Mouse (Mus musculus): ENCODE data around the gene Ccdc149.

Ccdc149 gene

GRCm38 (mm10) chr5:52367866-52368840 is 103.2 kb downstream of the Ccdc149 start:
- no peak for DNase-seq

DNA sequence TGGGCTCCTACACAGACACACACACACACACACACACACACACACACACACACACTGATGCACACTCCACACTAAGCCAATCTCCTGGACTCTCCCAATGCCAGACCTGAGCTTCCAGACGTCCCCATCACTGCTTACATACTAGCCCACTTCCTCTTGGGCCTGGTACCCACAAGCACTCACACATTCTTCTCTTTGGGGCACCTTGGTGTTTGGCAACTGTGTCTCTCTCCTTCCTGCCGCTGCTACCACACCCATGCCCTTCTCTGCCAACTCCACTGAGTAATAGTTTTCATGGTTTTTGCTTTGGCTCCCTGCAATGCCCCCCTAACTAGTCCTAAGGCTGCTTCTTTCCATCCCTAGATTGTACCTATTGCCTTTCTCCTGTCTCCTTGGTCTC is 104.7 kb downstream of the Ccdc149 start:
- DNase-seq = no peak

GRCm38 (mm10) chr5:52365930-52366329 is 105.4 kb downstream of the Ccdc149 start:
- no peak for DNase-seq

DNA sequence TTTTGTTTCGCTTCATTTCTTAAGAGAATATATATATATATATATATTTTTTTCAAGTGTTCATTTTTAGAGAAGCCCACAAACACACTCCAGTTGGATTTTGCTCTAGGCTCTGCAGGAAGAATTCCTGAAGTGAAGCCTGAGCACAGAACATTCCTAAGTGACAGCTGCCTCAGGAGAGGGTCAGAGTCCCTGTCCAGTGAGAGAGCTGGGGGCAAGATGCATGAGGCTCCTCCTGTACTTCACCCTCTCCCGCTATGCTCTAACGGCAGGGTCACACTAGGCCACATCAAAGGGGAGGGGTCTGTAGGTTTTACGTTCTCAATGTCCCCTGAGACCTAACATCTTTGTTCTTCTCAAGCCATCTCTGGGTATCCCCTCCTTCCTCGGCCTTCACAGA is 106.8 kb downstream of the Ccdc149 start:
- peak; percentile 78 for DNase-seq

GRCm38 (mm10) chr5:52363468-52364150 is 107.7 kb downstream of the Ccdc149 start, which contains the start of gene Sod3:
TSS of gene Sod3 (plus strand) at chr5:52363791.
- peak; percentile 88 for DNase-seq

GRCm38 (mm10) chr5:52362776-52363467 is 108.4 kb downstream of the Ccdc149 start:
- DNase-seq = no peak

DNA sequence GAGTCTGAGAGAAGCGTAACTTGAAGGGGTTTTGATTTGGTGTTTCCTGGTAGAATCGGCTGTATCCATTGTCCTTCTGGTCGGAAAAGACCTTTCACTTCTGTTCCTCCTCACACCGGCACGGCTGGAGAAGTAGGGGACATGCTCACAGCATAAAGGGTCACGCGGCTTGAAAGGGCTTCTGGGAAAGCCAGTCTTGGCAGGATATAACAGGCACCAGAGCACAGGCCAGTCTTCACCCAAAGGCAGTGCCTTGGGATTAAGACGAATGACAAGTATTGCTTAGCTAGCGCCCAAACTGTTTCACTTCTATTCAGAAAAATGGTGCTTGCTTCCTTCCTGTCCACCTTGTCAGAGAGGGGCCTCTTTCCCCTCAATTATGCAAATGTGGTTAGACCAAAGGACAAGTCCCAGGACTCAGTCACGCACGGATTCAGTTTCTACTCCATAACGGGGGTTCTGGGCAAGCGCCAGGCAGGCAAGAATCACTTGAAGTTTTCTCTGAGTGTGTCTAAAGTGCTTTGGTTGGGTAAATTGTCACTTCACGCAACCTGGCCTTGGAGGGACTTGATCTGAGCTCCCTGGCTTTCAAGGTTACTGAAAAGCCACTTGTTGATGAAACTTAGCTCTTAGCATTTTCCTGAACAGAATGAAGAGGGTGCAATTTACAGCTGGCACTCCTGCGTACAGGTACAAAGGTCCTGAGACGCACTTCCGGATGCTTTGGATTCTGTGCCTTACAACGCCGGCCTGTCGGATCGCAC is 110.9 kb downstream of the Ccdc149 start:
- peak; percentile 67 for DNase-seq

- no peak for DNase-seq
Observed at GRCm38 (mm10) chr5:52358120-52358519, 113.2 kb downstream of the Ccdc149 start.

- DNase-seq = peak; percentile 31
Observed at GRCm38 (mm10) chr5:52357175-52357754, 114.1 kb downstream of the Ccdc149 start.

- DNase-seq = no peak
Observed at GRCm38 (mm10) chr5:52355612-52356011, 115.7 kb downstream of the Ccdc149 start.

GRCm38 (mm10) chr5:52354441-52354840 is 116.9 kb downstream of the Ccdc149 start:
- no peak for DNase-seq

DNA sequence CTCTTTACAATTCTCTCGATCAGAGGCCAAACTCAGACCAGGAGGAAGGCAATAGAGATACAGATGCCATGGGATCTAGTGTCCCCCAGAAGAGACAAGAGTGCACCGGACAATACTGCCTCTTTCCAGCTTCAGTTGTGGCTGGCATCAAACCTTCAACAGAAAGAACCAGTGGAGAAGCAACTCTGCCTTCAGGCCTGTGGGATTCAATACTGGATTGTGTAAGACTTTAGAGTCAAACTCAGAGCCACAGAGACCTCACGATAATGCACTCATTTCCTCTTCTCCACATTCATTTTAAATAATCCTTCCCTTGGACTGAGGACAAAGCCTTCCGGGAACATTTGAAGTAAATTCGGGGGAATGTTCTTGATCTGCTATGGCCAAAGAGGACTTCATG is 118.6 kb downstream of the Ccdc149 start:
- DNase-seq = no peak

- DNase-seq = no peak
Observed at GRCm38 (mm10) chr5:52351561-52351960, 119.8 kb downstream of the Ccdc149 start.

DNA sequence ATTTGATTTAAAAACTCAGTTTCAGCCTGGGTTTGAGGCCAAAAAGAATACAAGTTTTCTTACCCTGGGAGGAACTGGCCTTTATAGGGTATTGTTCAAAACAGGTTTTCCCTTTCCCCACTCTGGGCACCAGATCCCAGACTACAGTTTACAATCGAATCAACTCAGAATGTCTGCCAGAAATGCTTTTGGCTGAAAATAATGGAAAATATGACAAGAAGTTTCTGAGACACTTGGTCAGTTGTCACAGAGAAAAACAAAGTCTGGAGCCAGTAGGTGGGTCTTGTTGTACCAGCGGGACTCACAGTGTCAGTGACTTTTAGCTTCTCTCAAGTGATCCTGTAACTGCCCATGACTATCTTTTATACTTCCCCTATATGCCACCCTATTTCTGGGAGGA is 120.9 kb downstream of the Ccdc149 start:
- DNase-seq = no peak

DNA sequence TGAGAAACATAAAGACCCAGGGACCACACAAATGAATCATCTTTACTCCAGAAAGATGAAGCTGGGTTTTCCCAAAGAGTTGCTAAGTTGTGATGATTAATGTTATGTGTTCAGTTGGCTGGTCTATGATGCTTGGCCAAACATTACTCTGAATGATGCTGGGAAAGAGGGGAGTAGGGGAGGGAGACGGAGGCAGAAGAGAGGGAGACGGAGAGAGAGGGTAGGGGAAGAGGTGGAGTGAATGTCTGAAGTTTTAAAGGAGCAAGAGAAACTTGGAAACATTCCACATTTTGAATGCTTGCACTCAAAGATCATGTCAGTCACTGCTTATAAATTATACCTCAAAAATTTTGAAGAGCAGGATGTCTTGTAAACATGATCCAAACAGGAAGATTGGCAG is 124.4 kb downstream of the Ccdc149 start:
- DNase-seq = no peak

DNA sequence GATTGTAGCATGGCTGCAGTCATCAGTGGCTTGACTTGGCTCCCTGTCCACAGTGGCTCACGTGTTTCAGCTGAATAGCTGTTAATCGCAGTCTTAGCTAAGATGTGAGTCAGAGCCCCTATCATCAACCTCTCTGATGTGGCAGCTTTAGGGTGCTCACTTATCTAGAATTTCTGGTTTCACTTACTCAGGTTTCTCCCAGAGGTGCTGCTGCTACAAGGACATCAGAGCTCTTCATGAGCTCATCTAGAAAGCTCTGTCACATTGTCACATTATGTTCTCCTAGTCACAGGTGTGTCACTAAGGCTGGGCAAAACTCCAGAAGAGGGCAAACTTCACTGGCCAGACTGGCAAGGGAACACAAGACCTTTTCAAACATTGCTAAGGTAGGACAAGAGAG is 132.2 kb downstream of the Ccdc149 start:
- no peak for DNase-seq

GRCm38 (mm10) chr5:52335590-52335989 is 135.7 kb downstream of the Ccdc149 start:
- peak; percentile 67 for DNase-seq

DNA sequence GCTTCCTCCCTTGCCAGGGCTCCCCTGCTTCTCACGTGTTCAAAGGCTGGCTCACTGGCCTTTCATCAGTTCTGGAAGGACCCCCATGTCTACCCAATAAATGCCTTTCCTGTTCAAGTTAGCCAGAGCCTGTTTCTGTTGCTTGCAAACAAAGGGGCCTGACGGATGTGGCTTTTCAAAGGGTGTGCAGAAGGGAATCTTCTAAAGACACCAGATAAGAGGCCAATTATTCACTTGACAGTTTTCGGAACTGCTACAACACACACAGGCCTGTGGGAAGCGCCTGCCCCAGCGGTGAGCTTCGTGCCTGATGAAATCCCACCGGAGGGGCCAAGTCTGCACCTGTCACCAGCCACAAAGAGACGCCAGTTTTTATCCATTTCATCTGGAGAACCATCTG is 139.2 kb downstream of the Ccdc149 start:
- no peak for DNase-seq

Data from kidney, adult 9 months (tissue).